Mouse (Mus musculus): Measurements from ENCODE around the gene Cnot6. TPM values are rescaled to one million over a fixed set of nuclear protein-coding genes. Genes with fewer than 3 reads are reported as not detected.

Cnot6 gene
- total and polyA plus RNA-seq, 2 experiments from 2014 or later: 32.0 to 32.7 TPM

- no peak for TF ChIP-seq CTCF (IDR thresholded peaks at IDR 0.05; ENCODE audit: low read depth)
- ATAC-seq (no peak), DNase-seq (ENCODE audit: low spot score) (no peak)
- H3K4me1 ChIP-seq (ENCODE audit: insufficient read depth, low read length): no peaks in the 10 kb centered on the region
- H3K27ac ChIP-seq: no peak overlapping the region
- peaks cover 13% of the 10 kb centered on the region; the same call in 1 of the 2 replicates for H3K36me3 ChIP-seq (ENCODE audit: insufficient read depth, low read length)
- no peak overlapping the region for H3K4me3 ChIP-seq (ENCODE audit: low read length)
- no peaks in the 10 kb centered on the region for H3K9me3 ChIP-seq (ENCODE audit: low read length)
- H3K27me3 ChIP-seq (ENCODE audit: insufficient read depth, low read length): no peaks in the 10 kb centered on the region
- 98% methylated on average over 8 of the region's 8 CpGs for WGBS
- no peak overlapping the region for H3K9ac ChIP-seq (replicated peaks; ENCODE audit: low read length)
- H3K4me2 ChIP-seq (ENCODE audit: low read depth, low read length): no peak overlapping the region
These were observed 10.5 kb downstream of the Cnot6 start for GRCm38 (mm10) chr11:49702014-49702413.

GRCm38 (mm10) chr11:49699079-49699478 is 13.4 kb downstream of the Cnot6 start:
- 96% methylated on average over 1 of the region's 1 CpGs for WGBS
- H3K4me3 ChIP-seq (ENCODE audit: low read length): no peak overlapping the region
- ATAC-seq: no peak
- H3K27ac ChIP-seq: no peak overlapping the region
- no peak overlapping the region for H3K4me2 ChIP-seq (ENCODE audit: low read depth, low read length)
- no peak overlapping the region for H3K9ac ChIP-seq (replicated peaks; ENCODE audit: low read length)
- no peaks in the 10 kb centered on the region for H3K27me3 ChIP-seq (ENCODE audit: insufficient read depth, low read length)
- no peak for TF ChIP-seq CTCF (IDR thresholded peaks at IDR 0.05; ENCODE audit: low read depth)
- H3K36me3 ChIP-seq (ENCODE audit: insufficient read depth, low read length): peaks cover 13% of the 10 kb centered on the region; the same call in 1 of the 2 replicates
- H3K9me3 ChIP-seq (ENCODE audit: low read length): no peaks in the 10 kb centered on the region
- H3K4me1 ChIP-seq (ENCODE audit: insufficient read depth, low read length): no peaks in the 10 kb centered on the region
- DNase-seq (ENCODE audit: low spot score): no peak

- DNase-seq (ENCODE audit: low spot score) (no peak), ATAC-seq (no peak)
- Histone ChIP-seq H3K4me3 (ENCODE audit: low read length) (no peak overlapping the region), H3K9ac (replicated peaks; ENCODE audit: low read length) (no peak overlapping the region), H3K27ac (no peak overlapping the region), H3K4me2 (ENCODE audit: low read depth, low read length) (no peak overlapping the region), H3K27me3 (ENCODE audit: insufficient read depth, low read length) (no peaks in the 10 kb centered on the region), H3K9me3 (ENCODE audit: low read length) (no peaks in the 10 kb centered on the region), H3K4me1 (ENCODE audit: insufficient read depth, low read length) (no peaks in the 10 kb centered on the region), H3K36me3 (ENCODE audit: insufficient read depth, low read length) (peaks cover 13% of the 10 kb centered on the region; the same call in 1 of the 2 replicates)
- 95% methylated on average over 5 of the region's 5 CpGs for WGBS
- TF ChIP-seq CTCF (IDR thresholded peaks at IDR 0.05; ENCODE audit: low read depth): no peak
These were observed 14.7 kb downstream of the Cnot6 start for GRCm38 (mm10) chr11:49697779-49698178.

- H3K4me3 ChIP-seq (ENCODE audit: low read length): no peak overlapping the region
- H3K27ac ChIP-seq: no peak overlapping the region
- H3K9ac ChIP-seq (replicated peaks; ENCODE audit: low read length): no peak overlapping the region
- no peak for TF ChIP-seq CTCF (IDR thresholded peaks at IDR 0.05; ENCODE audit: low read depth)
- 98% methylated on average over 2 of the region's 2 CpGs for WGBS
- no peak overlapping the region for H3K4me2 ChIP-seq (ENCODE audit: low read depth, low read length)
- no peaks in the 10 kb centered on the region for H3K27me3 ChIP-seq (ENCODE audit: insufficient read depth, low read length)
- no peak for DNase-seq (ENCODE audit: low spot score)
- peaks cover 5% of the 10 kb centered on the region; the same call in 1 of the 2 replicates for H3K36me3 ChIP-seq (ENCODE audit: insufficient read depth, low read length)
- H3K9me3 ChIP-seq (ENCODE audit: low read length): no peaks in the 10 kb centered on the region
- no peaks in the 10 kb centered on the region for H3K4me1 ChIP-seq (ENCODE audit: insufficient read depth, low read length)
- ATAC-seq: no peak
These were observed 16.1 kb downstream of the Cnot6 start for GRCm38 (mm10) chr11:49696472-49696871.

DNA sequence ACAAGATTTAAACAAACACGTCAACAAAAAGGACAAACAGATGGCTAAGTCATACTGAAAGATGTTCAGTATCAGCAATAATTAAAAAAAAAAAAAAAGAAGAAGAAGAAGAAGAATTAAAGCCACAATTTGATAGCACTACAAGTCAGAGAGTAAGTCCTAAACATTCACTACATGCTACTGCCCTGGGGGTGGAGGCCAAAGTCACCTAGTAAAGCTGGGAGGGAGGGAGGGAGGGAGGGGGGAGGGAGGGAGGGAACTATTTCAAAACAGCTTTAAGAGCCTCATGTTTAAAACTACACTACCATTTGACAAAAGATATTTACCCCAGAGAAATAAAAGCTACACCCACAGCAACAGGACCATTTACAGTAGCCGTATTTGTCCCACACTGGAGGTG is 16.8 kb downstream of the Cnot6 start:
- no peak overlapping the region for H3K27ac ChIP-seq
- TF ChIP-seq CTCF (IDR thresholded peaks at IDR 0.05; ENCODE audit: low read depth): no peak
- H3K9me3 ChIP-seq (ENCODE audit: low read length): no peaks in the 10 kb centered on the region
- DNase-seq (ENCODE audit: low spot score): no peak
- no peak overlapping the region for H3K9ac ChIP-seq (replicated peaks; ENCODE audit: low read length)
- no peaks in the 10 kb centered on the region for H3K27me3 ChIP-seq (ENCODE audit: insufficient read depth, low read length)
- no peak overlapping the region for H3K4me3 ChIP-seq (ENCODE audit: low read length)
- no peaks in the 10 kb centered on the region for H3K4me1 ChIP-seq (ENCODE audit: insufficient read depth, low read length)
- ATAC-seq: no peak
- no peak overlapping the region for H3K4me2 ChIP-seq (ENCODE audit: low read depth, low read length)
- WGBS: 82% methylated on average over 2 of the region's 2 CpGs
- H3K36me3 ChIP-seq (ENCODE audit: insufficient read depth, low read length): no peaks in the 10 kb centered on the region

DNA sequence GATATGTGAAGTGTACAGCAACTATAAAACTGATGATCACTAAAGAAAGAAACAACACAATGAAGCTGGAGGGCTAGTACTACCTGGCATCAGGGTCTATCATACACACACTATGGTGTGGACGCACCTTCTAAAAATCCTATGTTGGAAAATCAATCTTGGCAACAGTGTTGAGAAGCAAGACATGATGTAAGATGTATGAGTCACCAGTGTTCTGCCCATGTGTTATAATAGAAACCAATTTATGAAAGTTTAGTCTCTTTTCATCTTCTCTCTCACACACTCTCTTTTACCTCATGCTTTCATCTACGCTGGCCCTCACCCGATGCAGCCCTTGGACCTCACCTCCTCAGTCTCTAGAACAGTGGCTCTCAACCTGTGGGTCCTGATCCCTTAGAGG is 17.5 kb downstream of the Cnot6 start:
- whole genome bisulfite sequencing: 95% methylated on average over 3 of the region's 3 CpGs
- ATAC-seq: no peak

GRCm38 (mm10) chr11:49684237-49684973 is 28.1 kb downstream of the Cnot6 start:
- peaks cover 36% of the 10 kb centered on the region for H3K36me3 ChIP-seq (ENCODE audit: insufficient read depth, low read length)
- no peak for ATAC-seq
- H3K9me3 ChIP-seq (ENCODE audit: low read length): no peaks in the 10 kb centered on the region
- H3K4me2 ChIP-seq (ENCODE audit: low read depth, low read length): no peak overlapping the region
- no peak overlapping the region for H3K27ac ChIP-seq
- no peaks in the 10 kb centered on the region for H3K4me1 ChIP-seq (ENCODE audit: insufficient read depth, low read length)
- DNase-seq (ENCODE audit: low spot score): no peak
- whole genome bisulfite sequencing: 92% methylated on average over 12 of the region's 12 CpGs
- no peaks in the 10 kb centered on the region for H3K27me3 ChIP-seq (ENCODE audit: insufficient read depth, low read length)
- H3K9ac ChIP-seq (replicated peaks; ENCODE audit: low read length): no peak overlapping the region
- no peak for TF ChIP-seq CTCF (IDR thresholded peaks at IDR 0.05; ENCODE audit: low read depth)
- no peak overlapping the region for H3K4me3 ChIP-seq (ENCODE audit: low read length)

More for the DNA sequence above, 17.5 kb downstream of the Cnot6 start:
- DNase-seq (ENCODE audit: low spot score): no peak
- H3K27ac ChIP-seq: no peak overlapping the region
- no peaks in the 10 kb centered on the region for H3K4me1 ChIP-seq (ENCODE audit: insufficient read depth, low read length)
- H3K36me3 ChIP-seq (ENCODE audit: insufficient read depth, low read length): no peaks in the 10 kb centered on the region
- H3K9me3 ChIP-seq (ENCODE audit: low read length): no peaks in the 10 kb centered on the region
- no peak overlapping the region for H3K4me2 ChIP-seq (ENCODE audit: low read depth, low read length)
- TF ChIP-seq CTCF (IDR thresholded peaks at IDR 0.05; ENCODE audit: low read depth): no peak
- no peak overlapping the region for H3K9ac ChIP-seq (replicated peaks; ENCODE audit: low read length)
- H3K27me3 ChIP-seq (ENCODE audit: insufficient read depth, low read length): no peaks in the 10 kb centered on the region
- H3K4me3 ChIP-seq (ENCODE audit: low read length): no peak overlapping the region
